Mouse (Mus musculus): ENCODE measurements around the gene Ptgs1. TPM values are rescaled to one million over a fixed set of nuclear protein-coding genes. Genes with fewer than 3 reads are reported as not detected.

The Ptgs1 gene
- polyA plus RNA-seq, 1 experiment = 15.4 TPM

DNA sequence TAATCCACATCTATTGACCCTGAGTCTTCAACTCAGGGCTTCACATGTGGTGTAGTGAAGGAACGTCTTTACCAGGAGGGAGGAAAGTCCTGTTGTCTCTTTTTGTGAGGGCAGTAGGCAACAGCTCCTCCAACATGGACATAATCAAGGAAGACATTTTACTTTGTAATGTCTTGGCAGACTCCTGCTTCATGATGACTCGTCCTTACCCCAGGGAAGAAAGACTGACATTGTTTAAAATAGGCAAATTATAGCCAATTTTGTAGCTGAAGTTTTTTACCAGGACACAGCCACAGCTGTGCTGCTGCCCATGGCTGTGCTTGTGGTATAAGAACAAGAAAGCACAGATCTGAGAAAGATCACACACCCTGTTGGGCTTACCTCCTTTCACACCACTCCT is 8.7 kb downstream of the Ptgs1 start:
- TF ChIP-seq CTCF (IDR thresholded peaks at IDR 0.05; ENCODE audit: extremely low read depth, insufficient read depth, low read length) (no peak), POLR2A (IDR thresholded peaks at IDR 0.05; ENCODE audit: extremely low read depth, insufficient read depth, low read length) (no peak)
- H3K27ac ChIP-seq (ENCODE audit: insufficient read depth, low read length) = no peak overlapping the region
- H3K4me1 ChIP-seq (ENCODE audit: control insufficient read depth, insufficient read depth, low read length) = no peaks in the 10 kb centered on the region
- H3K4me3 ChIP-seq (ENCODE audit: insufficient read depth, low read length) = no peak overlapping the region

DNA sequence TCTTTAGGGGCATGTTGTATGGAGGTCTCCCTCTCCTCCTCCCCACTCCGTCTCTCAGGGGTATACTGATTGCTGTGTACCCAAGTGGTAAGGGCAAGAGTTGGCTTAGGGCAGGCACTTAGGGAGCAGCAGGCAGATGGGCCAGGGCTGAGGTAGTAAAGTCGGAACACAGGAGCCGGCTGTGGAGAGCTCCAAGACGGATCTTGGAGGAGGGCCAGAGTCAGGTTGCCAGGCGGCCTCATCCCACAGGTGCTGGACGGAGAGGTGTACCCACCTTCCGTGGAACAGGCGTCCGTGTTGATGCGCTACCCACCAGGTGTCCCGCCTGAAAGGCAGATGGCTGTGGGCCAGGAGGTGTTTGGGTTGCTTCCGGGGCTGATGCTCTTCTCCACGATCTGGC is 12.3 kb downstream of the Ptgs1 start:
- H3K4me1 ChIP-seq (ENCODE audit: control insufficient read depth, insufficient read depth, low read length) = no peaks in the 10 kb centered on the region
- H3K4me3 ChIP-seq (ENCODE audit: insufficient read depth, low read length) = no peak overlapping the region
- H3K27ac ChIP-seq (ENCODE audit: insufficient read depth, low read length) = no peak overlapping the region
- no peak for TF ChIP-seq POLR2A (IDR thresholded peaks at IDR 0.05; ENCODE audit: extremely low read depth, insufficient read depth, low read length)
- no peak for TF ChIP-seq CTCF (IDR thresholded peaks at IDR 0.05; ENCODE audit: extremely low read depth, insufficient read depth, low read length)

DNA sequence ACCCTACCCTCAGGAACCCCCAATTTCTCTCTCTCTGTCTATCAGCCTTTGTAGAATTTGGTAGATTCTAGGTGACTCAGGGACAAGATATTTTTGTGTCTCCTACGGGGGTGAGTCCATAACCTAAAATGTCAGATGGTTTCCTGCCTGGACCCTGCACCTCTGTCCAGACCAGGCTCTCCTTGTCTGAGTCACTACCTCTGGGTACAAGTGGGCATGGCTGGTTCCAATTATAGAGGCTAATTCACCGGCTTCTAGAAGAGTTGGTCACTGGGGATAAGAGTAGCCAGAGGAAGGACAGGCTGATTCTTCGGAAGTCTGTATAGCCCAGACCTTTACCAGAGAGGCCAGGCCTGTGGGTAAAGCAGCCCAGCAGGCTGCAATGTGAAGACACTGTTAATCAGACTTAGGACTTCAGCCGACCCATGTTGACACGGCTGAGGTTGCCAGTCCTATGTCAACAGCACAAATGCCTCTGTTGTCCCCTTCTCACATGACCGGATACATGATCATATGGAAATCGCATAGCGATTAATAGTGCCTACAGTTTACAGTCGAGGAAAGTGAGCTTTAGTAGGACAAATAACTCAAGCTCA is 13.2 kb downstream of the Ptgs1 start:
- TF ChIP-seq CTCF (IDR thresholded peaks at IDR 0.05; ENCODE audit: extremely low read depth, insufficient read depth, low read length) (no peak), POLR2A (IDR thresholded peaks at IDR 0.05; ENCODE audit: extremely low read depth, insufficient read depth, low read length) (no peak)
- H3K4me3 ChIP-seq (ENCODE audit: insufficient read depth, low read length) = no peak overlapping the region
- H3K4me1 ChIP-seq (ENCODE audit: control insufficient read depth, insufficient read depth, low read length) = no peaks in the 10 kb centered on the region
- H3K27ac ChIP-seq (ENCODE audit: insufficient read depth, low read length) = no peak overlapping the region

DNA sequence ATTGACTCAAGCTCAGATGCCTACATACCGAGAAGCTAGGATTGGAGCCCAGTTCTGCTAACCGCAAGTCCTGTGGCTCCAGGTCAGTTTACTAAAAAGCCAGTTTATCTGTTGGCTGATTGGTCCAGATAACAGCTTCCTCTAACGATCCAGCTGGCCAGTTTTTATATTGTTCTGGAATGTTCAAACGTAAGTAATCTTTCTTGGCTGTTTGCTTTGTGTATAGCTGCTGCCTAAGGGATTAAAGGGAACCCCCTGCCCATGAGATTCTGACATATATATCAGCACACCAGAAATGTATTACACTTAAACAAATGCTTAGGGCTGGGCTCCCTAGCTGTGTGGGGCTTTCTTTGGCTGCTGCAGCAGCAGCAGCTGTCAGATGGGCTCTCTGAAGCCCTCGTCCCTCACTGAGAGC is 13.7 kb downstream of the Ptgs1 start:
- TF ChIP-seq POLR2A (IDR thresholded peaks at IDR 0.05; ENCODE audit: extremely low read depth, insufficient read depth, low read length) (no peak), CTCF (IDR thresholded peaks at IDR 0.05; ENCODE audit: extremely low read depth, insufficient read depth, low read length) (no peak)
- H3K27ac ChIP-seq (ENCODE audit: insufficient read depth, low read length) = no peak overlapping the region
- H3K4me1 ChIP-seq (ENCODE audit: control insufficient read depth, insufficient read depth, low read length) = no peaks in the 10 kb centered on the region
- no peak overlapping the region for H3K4me3 ChIP-seq (ENCODE audit: insufficient read depth, low read length)

DNA sequence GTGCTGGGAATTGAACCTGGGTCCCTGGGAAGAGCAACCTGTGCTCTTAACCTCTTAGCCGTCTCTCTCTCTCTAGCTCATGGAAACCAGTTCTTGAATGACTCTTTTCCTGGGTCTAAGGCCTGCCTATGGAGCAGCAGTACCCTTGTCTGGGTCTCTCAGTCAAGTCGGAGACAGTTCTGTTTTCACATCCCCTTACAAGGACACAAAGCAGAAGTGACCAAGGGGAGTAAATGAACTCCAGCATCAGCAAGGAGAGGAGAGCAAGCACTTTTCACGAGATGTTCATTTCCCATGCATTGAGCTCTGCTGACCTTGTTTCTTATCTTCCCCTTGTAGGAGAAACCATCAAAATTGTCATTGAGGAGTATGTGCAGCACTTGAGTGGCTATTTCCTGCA is 14.5 kb downstream of the Ptgs1 start:
- Histone ChIP-seq H3K27ac (ENCODE audit: insufficient read depth, low read length) (no peak overlapping the region; the same call in 1 of the 2 replicates), H3K4me3 (ENCODE audit: insufficient read depth, low read length) (no peak overlapping the region), H3K4me1 (ENCODE audit: control insufficient read depth, insufficient read depth, low read length) (no peaks in the 10 kb centered on the region)
- TF ChIP-seq POLR2A (IDR thresholded peaks at IDR 0.05; ENCODE audit: extremely low read depth, insufficient read depth, low read length) (no peak), CTCF (IDR thresholded peaks at IDR 0.05; ENCODE audit: extremely low read depth, insufficient read depth, low read length) (no peak)

DNA sequence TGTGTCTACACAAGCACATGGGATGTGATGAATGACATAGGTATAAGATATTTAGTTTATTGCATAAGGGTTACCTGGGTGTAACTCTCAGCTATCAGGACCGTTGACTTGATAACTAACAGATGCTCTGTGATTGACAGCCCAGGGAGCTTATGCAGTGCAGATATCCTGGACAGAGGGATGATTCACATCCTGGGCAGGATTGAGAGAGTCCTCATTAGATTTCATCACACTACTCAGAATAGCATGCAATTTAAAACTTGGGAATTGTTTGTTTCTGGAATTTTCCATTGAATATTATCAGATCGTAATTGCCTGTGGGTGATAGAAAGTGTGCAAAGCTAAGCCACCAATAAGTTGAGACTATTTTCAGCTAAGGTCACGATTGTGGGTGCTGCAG is 17.7 kb downstream of the Ptgs1 start:
- no peak overlapping the region for H3K4me3 ChIP-seq (ENCODE audit: insufficient read depth, low read length)
- no peak for TF ChIP-seq CTCF (IDR thresholded peaks at IDR 0.05; ENCODE audit: extremely low read depth, insufficient read depth, low read length)
- TF ChIP-seq POLR2A (IDR thresholded peaks at IDR 0.05; ENCODE audit: extremely low read depth, insufficient read depth, low read length) = no peak

DNA sequence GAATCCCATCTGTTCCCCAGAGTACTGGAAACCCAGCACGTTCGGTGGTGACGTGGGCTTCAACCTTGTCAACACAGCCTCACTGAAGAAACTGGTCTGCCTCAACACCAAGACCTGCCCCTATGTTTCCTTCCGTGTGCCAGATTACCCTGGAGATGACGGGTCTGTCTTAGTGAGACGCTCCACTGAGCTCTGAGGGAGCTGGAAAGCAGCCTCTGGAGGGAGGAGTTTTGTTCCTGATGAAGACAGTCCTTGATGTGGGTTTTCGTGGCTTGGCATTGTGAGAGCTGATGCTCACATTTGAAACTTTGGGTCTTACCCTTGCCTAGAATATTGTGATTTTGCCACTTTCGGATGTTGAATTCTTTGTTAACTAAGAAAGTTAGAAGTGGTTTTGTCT is 20.9 kb downstream of the Ptgs1 start:
- H3K4me3 ChIP-seq (ENCODE audit: insufficient read depth, low read length) = no peak overlapping the region
- TF ChIP-seq POLR2A (IDR thresholded peaks at IDR 0.05; ENCODE audit: extremely low read depth, insufficient read depth, low read length) (no peak), CTCF (IDR thresholded peaks at IDR 0.05; ENCODE audit: extremely low read depth, insufficient read depth, low read length) (no peak)
- no peaks in the 10 kb centered on the region for H3K4me1 ChIP-seq (ENCODE audit: control insufficient read depth, insufficient read depth, low read length)
- H3K27ac ChIP-seq (ENCODE audit: insufficient read depth, low read length) = no peak overlapping the region

More for the DNA sequence above, 17.7 kb downstream of the Ptgs1 start:
- Histone ChIP-seq H3K27ac (ENCODE audit: insufficient read depth, low read length) (no peak overlapping the region), H3K4me1 (ENCODE audit: control insufficient read depth, insufficient read depth, low read length) (no peaks in the 10 kb centered on the region)

DNA sequence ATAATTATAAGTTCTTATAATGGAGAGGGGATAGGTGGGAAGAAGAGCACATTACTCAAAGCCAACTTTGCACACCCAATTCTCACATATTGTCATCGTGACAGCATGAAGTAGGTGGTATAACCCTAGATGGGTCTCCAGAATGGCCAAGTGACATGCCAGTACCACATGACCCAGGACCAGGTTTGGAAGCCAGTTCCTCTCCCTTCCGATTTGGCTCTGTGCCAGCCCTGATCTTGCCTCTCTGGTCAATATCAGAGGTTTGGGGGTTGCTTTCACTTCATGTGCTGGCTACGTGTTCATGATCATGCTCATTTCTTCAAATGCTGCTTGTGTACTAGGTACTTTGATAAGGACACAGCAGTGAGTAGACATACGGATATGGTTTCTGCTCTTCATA is 22.3 kb downstream of the Ptgs1 start:
- no peak overlapping the region for H3K27ac ChIP-seq (ENCODE audit: insufficient read depth, low read length)
- no peak overlapping the region for H3K4me3 ChIP-seq (ENCODE audit: insufficient read depth, low read length)
- no peak for TF ChIP-seq CTCF (IDR thresholded peaks at IDR 0.05; ENCODE audit: extremely low read depth, insufficient read depth, low read length)
- no peak for TF ChIP-seq POLR2A (IDR thresholded peaks at IDR 0.05; ENCODE audit: extremely low read depth, insufficient read depth, low read length)
- H3K4me1 ChIP-seq (ENCODE audit: control insufficient read depth, insufficient read depth, low read length) = no peaks in the 10 kb centered on the region

DNA sequence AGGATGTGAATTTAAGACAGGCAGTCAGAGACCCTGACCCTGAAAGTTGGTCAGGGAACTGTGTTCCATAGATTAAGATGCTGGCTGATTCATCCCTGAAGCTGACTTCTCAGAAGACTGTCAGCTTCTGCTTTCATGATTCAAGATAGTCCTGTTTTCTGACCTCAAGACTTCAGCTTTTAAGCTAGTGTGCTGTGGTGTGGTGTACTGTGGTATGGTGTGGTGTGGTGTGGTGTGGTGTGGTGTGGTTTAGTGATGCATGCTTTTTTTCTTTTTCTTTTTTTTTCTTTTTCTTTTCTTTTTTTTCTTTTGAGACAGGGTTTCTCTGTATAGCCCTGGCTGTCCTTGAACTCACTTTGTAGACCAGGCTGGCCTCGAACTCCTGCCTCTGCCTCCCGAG is 24.2 kb downstream of the Ptgs1 start:
- no peaks in the 10 kb centered on the region for H3K4me1 ChIP-seq (ENCODE audit: control insufficient read depth, insufficient read depth, low read length)
- TF ChIP-seq CTCF (IDR thresholded peaks at IDR 0.05; ENCODE audit: extremely low read depth, insufficient read depth, low read length) (no peak), POLR2A (IDR thresholded peaks at IDR 0.05; ENCODE audit: extremely low read depth, insufficient read depth, low read length) (no peak)

DNA sequence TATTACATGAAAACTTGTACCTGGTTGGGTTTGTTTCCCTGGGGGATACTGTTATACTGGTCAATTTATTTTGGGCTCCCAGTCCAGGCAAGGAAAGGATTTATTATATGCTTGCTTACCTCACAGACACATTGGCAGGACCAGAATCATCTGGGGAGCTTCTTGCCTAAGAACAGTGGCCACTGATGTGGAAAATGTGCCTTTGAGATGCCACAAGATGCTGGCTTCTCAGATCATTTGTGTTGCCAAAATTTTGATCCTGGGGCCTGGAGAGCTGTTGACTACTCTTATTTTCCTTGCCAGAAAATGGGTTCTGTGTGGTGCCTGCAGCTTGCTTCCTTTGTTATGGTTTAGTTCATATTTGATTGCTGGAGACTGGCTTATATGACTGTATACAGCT is 26.7 kb downstream of the Ptgs1 start:
- no peak for TF ChIP-seq POLR2A (IDR thresholded peaks at IDR 0.05; ENCODE audit: extremely low read depth, insufficient read depth, low read length)
- TF ChIP-seq CTCF (IDR thresholded peaks at IDR 0.05; ENCODE audit: extremely low read depth, insufficient read depth, low read length) = no peak

More for the DNA sequence above, 24.2 kb downstream of the Ptgs1 start:
- Histone ChIP-seq H3K27ac (ENCODE audit: insufficient read depth, low read length) (no peak overlapping the region), H3K4me3 (ENCODE audit: insufficient read depth, low read length) (no peak overlapping the region)

More for the DNA sequence above, 26.7 kb downstream of the Ptgs1 start:
- no peak overlapping the region for H3K4me3 ChIP-seq (ENCODE audit: insufficient read depth, low read length)
- no peaks in the 10 kb centered on the region for H3K4me1 ChIP-seq (ENCODE audit: control insufficient read depth, insufficient read depth, low read length)
- H3K27ac ChIP-seq (ENCODE audit: insufficient read depth, low read length) = no peak overlapping the region

Measured in cortical plate, adult 2 months (tissue).